Mouse (Mus musculus) brain, adult 2 months (tissue): Measurements from ENCODE around the gene Gpalpp1.

Experiments
- DNase-seq: peaks from one replicate; pipeline ENCODE4 v3.0.0; 2011; ENCODE audit warnings: low read depth, low spot score

Gene Gpalpp1

GRCm38 (mm10) chr14:76110396-76111221, at the start of gene Gpalpp1, which contains the start of gene Nufip1:
Gene Gpalpp1, minus strand, starts transcription at chr14:76110760.
Gene Nufip1, plus strand, starts transcription at chr14:76110891.
- DNase-seq = peak; percentile 99

GRCm38 (mm10) chr14:76158192-76158785, 47.7 kb upstream of the Gpalpp1 start:
- DNase-seq = peak; percentile 30

- no peak for DNase-seq
Measured at GRCm38 (mm10) chr14:76153828-76154227, 43.3 kb upstream of the Gpalpp1 start.

- DNase-seq = peak; percentile 61
Measured at GRCm38 (mm10) chr14:76153003-76153675, 42.6 kb upstream of the Gpalpp1 start.

GRCm38 (mm10) chr14:76152162-76153002, 41.8 kb upstream of the Gpalpp1 start:
- peak; percentile 98 for DNase-seq

GRCm38 (mm10) chr14:76151820-76152161, 41.2 kb upstream of the Gpalpp1 start:
- DNase-seq = no peak

GRCm38 (mm10) chr14:76151011-76151410, 40.5 kb upstream of the Gpalpp1 start:
- DNase-seq = no peak

GRCm38 (mm10) chr14:76150499-76150898, 39.9 kb upstream of the Gpalpp1 start:
- no peak for DNase-seq

GRCm38 (mm10) chr14:76149531-76150179, 39.1 kb upstream of the Gpalpp1 start:
- peak; percentile 44 for DNase-seq

- DNase-seq = no peak
Measured at GRCm38 (mm10) chr14:76148294-76148693, 37.7 kb upstream of the Gpalpp1 start.

GRCm38 (mm10) chr14:76147061-76147460, 36.5 kb upstream of the Gpalpp1 start:
- DNase-seq = no peak

- DNase-seq = no peak
Measured at GRCm38 (mm10) chr14:76145868-76146267, 35.3 kb upstream of the Gpalpp1 start.

GRCm38 (mm10) chr14:76145248-76145647, 34.7 kb upstream of the Gpalpp1 start:
- DNase-seq = no peak

- no peak for DNase-seq
Measured at GRCm38 (mm10) chr14:76134975-76135374, 24.4 kb upstream of the Gpalpp1 start.

- DNase-seq = no peak
Measured at GRCm38 (mm10) chr14:76128174-76128573, 17.6 kb upstream of the Gpalpp1 start.

GRCm38 (mm10) chr14:76127311-76127710, 16.8 kb upstream of the Gpalpp1 start:
- DNase-seq = no peak

- no peak for DNase-seq
Measured at GRCm38 (mm10) chr14:76122663-76123058, 12.1 kb upstream of the Gpalpp1 start.

- peak; percentile 73 for DNase-seq
Measured at GRCm38 (mm10) chr14:76121901-76122662, 11.5 kb upstream of the Gpalpp1 start.

GRCm38 (mm10) chr14:76120472-76120871, 9.9 kb upstream of the Gpalpp1 start:
- DNase-seq = peak; percentile 81

- DNase-seq = peak; percentile 8
Measured at GRCm38 (mm10) chr14:76118963-76119362, 8.4 kb upstream of the Gpalpp1 start.
